Mouse (Mus musculus) liver, embryonic 11.5 days (tissue): ENCODE results near the gene Scgb1b30. TPM values are rescaled to one million over a fixed set of nuclear protein-coding genes. Genes with fewer than 3 reads are reported as not detected.
A peak's percentile ranks its signal among the peaks of the same experiment; 100 is the strongest.

Experiments
- ATAC-seq: fragments of 200-750 bp; cut with Nextera tagmentation; replicated peaks from 2 replicates; pipeline ENCODE4 v1.8.0; 2017; ENCODE audit warnings: moderate number of reproducible peaks, mild to moderate bottlenecking, moderate TSS enrichment, moderate library complexity; ENCODE audit not compliant: low FRiP score
- DNase-seq: peaks from one replicate; pipeline ENCODE4 v3.0.0-alpha.2; 2017; ENCODE audit warnings: low spot score
- H3K27ac ChIP-seq: fragments of 300-500 bp; sonication (generic); 2 replicates; pipeline ENCODE4 v1.5.1; 2014; ENCODE audit warnings: mild to moderate bottlenecking, low read depth, low read length, control low read depth
- H3K27me3 ChIP-seq: fragments of 300-500 bp; sonication (generic); replicated peaks from 2 replicates; pipeline ENCODE4 v1.6.1; 2014; ENCODE audit warnings: low read length, mixed read lengths; ENCODE audit not compliant: control insufficient read depth, insufficient read depth
- H3K36me3 ChIP-seq: fragments of 300-500 bp; sonication (generic); 2 replicates; pipeline ENCODE4 v1.6.1; 2014; ENCODE audit warnings: mild to moderate bottlenecking, low read length, moderate library complexity, mixed read lengths; ENCODE audit not compliant: control insufficient read depth, insufficient read depth
- H3K4me1 ChIP-seq: fragments of 300-500 bp; sonication (generic); replicated peaks from 2 replicates; pipeline ENCODE4 v1.6.1; 2014; ENCODE audit warnings: low read length, mixed read lengths; ENCODE audit not compliant: control insufficient read depth, insufficient read depth
- H3K4me2 ChIP-seq: fragments of 300-500 bp; sonication (generic); 2 replicates; pipeline ENCODE4 v1.6.1; 2014; ENCODE audit warnings: mild to moderate bottlenecking, control low read depth, moderate library complexity
- H3K4me3 ChIP-seq: fragments of 300-500 bp; sonication (generic); 2 replicates; pipeline ENCODE4 v1.5.1; 2014; ENCODE audit warnings: low read depth, low read length, control low read depth
- H3K9ac ChIP-seq: fragments of 300-500 bp; sonication (generic); 2 replicates; pipeline ENCODE4 v1.6.1; 2014; ENCODE audit warnings: low read depth, low read length, control low read depth
- H3K9me3 ChIP-seq: fragments of 300-500 bp; sonication (generic); 2 replicates; pipeline ENCODE4 v1.6.1; 2016; ENCODE audit warnings: low read length, inconsistent platforms, mixed read lengths; ENCODE audit not compliant: control insufficient read depth
- WGBS: fragments of 180-500 bp; shearing (Covaris S2); extraction: QIAGEN DNeasy Blood & Tissue Kit; methylation state at CpG from one replicate; pipeline ENCODE4 v1.1.7; 2014; 5-methylcytosine and 5-hydroxymethylcytosine counted together
- polyA plus RNA-seq: library from polyadenylated mRNA; unstranded; fragments of >200 nt; fragmentation: Nextera tagmentation; extraction: Ambion mirVana; gene quantifications from 2 replicates; pipeline ENCODE4 v1.2.1, GENCODE M21; 2014

The Scgb1b30 gene
- polyA plus RNA-seq, 1 experiment from 2014 or later = not detected

GRCm38 (mm10) chr7:34126291-34126690 lies 31.1 kb downstream of the Scgb1b30 start:
- WGBS = 75% methylated on average over 3 of the region's 3 CpGs
- H3K4me1 ChIP-seq = no peaks in the 10 kb centered on the region
- H3K27ac ChIP-seq = no peak overlapping the region
- ATAC-seq = no peak
- DNase-seq = no peak
- no peak overlapping the region for H3K4me2 ChIP-seq
- H3K27me3 ChIP-seq = 0 out of 2 replicates have a peak, but pooled peaks cover 3% of the 10 kb centered on the region
- no peak overlapping the region for H3K4me3 ChIP-seq
- H3K9me3 ChIP-seq = no peaks in the 10 kb centered on the region; the same call in 1 of the 2 replicates
- no peaks in the 10 kb centered on the region for H3K36me3 ChIP-seq
- H3K9ac ChIP-seq = no peak overlapping the region

- H3K36me3 ChIP-seq = no peaks in the 10 kb centered on the region
- 53% methylated on average over 3 of the region's 3 CpGs for WGBS
- H3K27ac ChIP-seq = no peak overlapping the region
- no peak overlapping the region for H3K4me2 ChIP-seq
- no peaks in the 10 kb centered on the region; the same call in 1 of the 2 replicates for H3K9me3 ChIP-seq
- peaks cover 34% of the 10 kb centered on the region for H3K27me3 ChIP-seq
- ATAC-seq = no peak
- no peak overlapping the region for H3K4me3 ChIP-seq
- no peaks in the 10 kb centered on the region for H3K4me1 ChIP-seq
- no peak for DNase-seq
- H3K9ac ChIP-seq = no peak overlapping the region
These were observed 35.9 kb downstream of the Scgb1b30 start for GRCm38 (mm10) chr7:34131118-34131517.

DNA sequence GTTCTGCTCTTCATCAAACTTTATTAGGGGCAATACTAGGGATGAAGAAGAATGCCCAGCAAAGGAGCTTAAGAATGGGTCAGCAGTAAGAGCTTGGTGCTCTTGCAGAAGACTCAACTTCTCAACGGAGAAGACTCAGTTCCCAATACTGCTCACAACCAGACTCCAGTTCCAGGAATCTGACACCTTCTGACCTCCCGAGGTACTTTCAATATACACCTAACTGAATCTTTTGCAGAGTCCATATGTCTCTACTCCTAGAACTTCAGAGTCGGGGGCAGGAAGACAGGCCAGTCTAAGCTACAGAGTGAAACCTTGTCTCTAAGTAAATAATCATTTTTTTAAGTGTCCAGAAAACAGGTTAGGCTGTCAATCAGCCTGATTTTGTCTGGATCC lies 36.7 kb downstream of the Scgb1b30 start:
- 0 out of 2 replicates have a peak, but pooled peaks have one; percentile 6 for ATAC-seq
- no peak for DNase-seq

GRCm38 (mm10) chr7:34132355-34133079 lies 37.3 kb downstream of the Scgb1b30 start:
- Histone ChIP-seq H3K36me3 (no peaks in the 10 kb centered on the region), H3K27me3 (peaks cover 34% of the 10 kb centered on the region), H3K4me1 (no peaks in the 10 kb centered on the region), H3K4me2 (peak overlapping the region; percentile 55), H3K9ac (peak overlapping the region; percentile 67), H3K27ac (peak overlapping the region; percentile 62; the same call in 1 of the 2 replicates), H3K9me3 (no peaks in the 10 kb centered on the region; the same call in 1 of the 2 replicates), H3K4me3 (peak overlapping the region; percentile 69)
- DNase-seq = peak; percentile 36
- ATAC-seq = peak; percentile 51
- 1% methylated on average over 70 of the region's 116 CpGs for WGBS

More for the DNA sequence above, 36.7 kb downstream of the Scgb1b30 start:
- Histone ChIP-seq H3K4me2 (peak overlapping the region; percentile 55), H3K9ac (0 out of 2 replicates have a peak overlapping the region, but pooled peaks have one; percentile 27), H3K27ac (no peak overlapping the region), H3K27me3 (peaks cover 34% of the 10 kb centered on the region), H3K4me1 (no peaks in the 10 kb centered on the region), H3K9me3 (no peaks in the 10 kb centered on the region; the same call in 1 of the 2 replicates), H3K36me3 (no peaks in the 10 kb centered on the region), H3K4me3 (peak overlapping the region; percentile 69)
- WGBS = 9% methylated on average over 3 of the region's 3 CpGs

DNA sequence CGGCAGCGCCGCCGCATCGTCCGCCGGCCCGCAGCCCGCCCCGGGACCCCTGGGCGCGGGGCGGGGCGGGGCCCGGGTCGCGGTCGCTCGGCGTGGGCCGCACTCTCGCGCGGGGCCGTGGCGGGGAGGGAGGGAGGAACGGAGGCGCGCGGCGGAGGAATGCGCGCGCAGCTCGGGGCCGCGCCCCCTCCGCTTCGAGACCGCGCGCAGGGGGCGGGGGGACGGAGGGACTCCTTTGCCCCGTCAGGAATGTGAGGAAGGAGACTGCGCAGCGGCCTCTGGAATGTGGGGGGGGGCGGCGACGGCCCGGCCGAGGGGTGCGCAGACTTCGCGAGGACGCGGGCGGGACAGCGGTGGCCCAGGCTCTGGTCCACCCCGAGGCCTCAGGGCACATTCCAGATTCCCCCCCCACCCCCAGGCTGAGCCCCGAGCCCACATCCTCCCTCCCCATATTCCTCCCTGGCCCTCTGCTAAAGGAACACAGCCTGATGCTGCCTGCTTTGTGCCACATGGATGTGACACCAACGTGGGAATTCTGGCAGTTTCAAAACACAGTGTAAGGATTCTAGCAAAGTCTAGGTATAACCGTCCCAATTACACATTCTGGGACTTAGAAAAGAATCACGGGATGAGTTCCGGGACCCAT lies 38.0 kb downstream of the Scgb1b30 start, which contains the start of gene Wtip:
Gene Wtip, minus strand, starts transcription at position 152 of the 646 bp plus-strand sequence.
- peak within 1 kb of the TSS; percentile 62; the same call in 1 of the 2 replicates for H3K27ac ChIP-seq

DNA sequence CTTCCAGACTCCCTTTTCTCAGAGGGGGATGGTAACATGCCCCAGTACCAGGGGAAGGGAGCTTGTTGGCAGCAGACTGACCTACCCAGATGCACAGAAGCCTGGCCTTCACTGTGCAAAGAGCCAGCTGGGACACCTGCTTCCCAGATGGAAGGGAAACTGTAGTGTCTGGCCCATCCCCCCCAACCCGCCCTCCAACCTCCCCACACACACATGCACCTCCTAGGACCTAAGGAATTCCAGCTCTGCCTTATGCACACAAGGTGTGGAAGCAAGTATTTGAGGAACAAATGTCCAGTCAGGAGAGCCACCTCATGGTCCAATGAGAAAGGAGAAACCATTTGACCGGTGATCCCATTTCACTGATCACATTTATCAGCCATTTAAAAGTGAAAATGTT lies 39.1 kb downstream of the Scgb1b30 start:
- Histone ChIP-seq H3K9ac (no peak overlapping the region), H3K4me2 (no peak overlapping the region), H3K36me3 (no peaks in the 10 kb centered on the region), H3K4me3 (no peak overlapping the region), H3K27ac (no peak overlapping the region), H3K27me3 (peaks cover 34% of the 10 kb centered on the region), H3K4me1 (no peaks in the 10 kb centered on the region), H3K9me3 (no peaks in the 10 kb centered on the region)
- 87% methylated on average over 2 of the region's 2 CpGs for WGBS
- ATAC-seq = no peak
- no peak for DNase-seq

More for the DNA sequence above, 38.0 kb downstream of the Scgb1b30 start, which contains the start of gene Wtip:
- DNase-seq = peak; percentile 69
- 3% methylated on average over 37 of the region's 65 CpGs for WGBS
- peak within 1 kb of the TSS; percentile 69 for H3K4me3 ChIP-seq
- H3K36me3 ChIP-seq = no peaks in the 10 kb centered on the region
- peak; percentile 75 for ATAC-seq
- H3K4me1 ChIP-seq = no peaks in the 10 kb centered on the region
- peaks cover 34% of the 10 kb centered on the region for H3K27me3 ChIP-seq
- no peaks in the 10 kb centered on the region for H3K9me3 ChIP-seq
- H3K4me2 ChIP-seq = peak within 1 kb of the TSS; percentile 55
- H3K9ac ChIP-seq = peak within 1 kb of the TSS; percentile 67

GRCm38 (mm10) chr7:34139493-34139892 lies 44.3 kb downstream of the Scgb1b30 start:
- H3K27me3 ChIP-seq = peaks cover under 1% of the 10 kb centered on the region; the same call in 1 of the 2 replicates
- no peaks in the 10 kb centered on the region for H3K9me3 ChIP-seq
- no peaks in the 10 kb centered on the region for H3K4me1 ChIP-seq
- WGBS = 75% methylated on average over 6 of the region's 6 CpGs
- no peak overlapping the region for H3K4me2 ChIP-seq
- no peak overlapping the region for H3K4me3 ChIP-seq
- H3K36me3 ChIP-seq = peaks cover 41% of the 10 kb centered on the region
- DNase-seq = no peak
- no peak overlapping the region for H3K9ac ChIP-seq
- no peak overlapping the region for H3K27ac ChIP-seq
- peak; percentile 40; the same call in 1 of the 2 replicates for ATAC-seq

DNA sequence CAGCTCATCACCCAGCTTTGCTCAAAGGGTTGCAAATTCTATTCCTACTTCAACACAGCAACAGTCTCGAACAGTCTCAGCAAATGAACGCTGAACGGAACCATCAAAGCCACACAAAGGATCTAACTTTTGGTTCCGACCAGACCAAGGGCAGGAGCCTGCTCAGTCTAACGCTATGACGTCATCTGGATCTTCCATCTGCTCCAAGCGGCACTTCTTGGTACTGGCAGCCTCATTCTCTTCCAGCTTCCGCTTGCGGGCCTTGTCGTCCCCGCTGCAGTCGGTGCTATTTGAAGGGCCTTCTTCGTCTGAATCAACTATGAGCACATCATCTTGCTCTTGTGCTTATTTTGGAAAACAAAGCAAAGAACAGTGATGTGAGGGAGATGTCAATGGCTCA lies 45.9 kb downstream of the Scgb1b30 start:
- 89% methylated on average over 13 of the region's 13 CpGs for WGBS
- no peak for ATAC-seq
- peaks cover 52% of the 10 kb centered on the region for H3K36me3 ChIP-seq

More for the DNA sequence above, 45.9 kb downstream of the Scgb1b30 start:
- DNase-seq = no peak
- Histone ChIP-seq H3K9ac (no peak overlapping the region), H3K4me2 (no peak overlapping the region), H3K9me3 (no peaks in the 10 kb centered on the region), H3K27me3 (no peaks in the 10 kb centered on the region), H3K27ac (no peak overlapping the region), H3K4me1 (no peaks in the 10 kb centered on the region), H3K4me3 (no peak overlapping the region)
